Mouse (Mus musculus) left cerebral cortex, adult 11 months (tissue): ENCODE results near the gene Pcsk6.
"Not testable (repeated sequence)": the region's sequence is repeated elsewhere in the genome, so short reads cannot be mapped to it uniquely, and the experiment has no call there.

Experiments used
- DNase-seq: peaks from one replicate; pipeline ENCODE4 v3.0.0; 2022; ENCODE audit warnings: low spot score

Pcsk6 gene

GRCm38 (mm10) chr7:65861591-65862472 lies at the start of gene Pcsk6:
Gene Pcsk6, plus strand, starts transcription at chr7:65861734.
- DNase-seq, result no peak

- DNase-seq, result no peak
Measured at GRCm38 (mm10) chr7:65813611-65814212, 47.8 kb upstream of the Pcsk6 start.

- no peak for DNase-seq
Measured at GRCm38 (mm10) chr7:65817564-65817963, 44.0 kb upstream of the Pcsk6 start.

GRCm38 (mm10) chr7:65820391-65820790 lies 41.1 kb upstream of the Pcsk6 start:
- DNase-seq, result no peak

- DNase-seq, result not testable (repeated sequence)
Measured at GRCm38 (mm10) chr7:65821901-65822300, 39.6 kb upstream of the Pcsk6 start.

DNA sequence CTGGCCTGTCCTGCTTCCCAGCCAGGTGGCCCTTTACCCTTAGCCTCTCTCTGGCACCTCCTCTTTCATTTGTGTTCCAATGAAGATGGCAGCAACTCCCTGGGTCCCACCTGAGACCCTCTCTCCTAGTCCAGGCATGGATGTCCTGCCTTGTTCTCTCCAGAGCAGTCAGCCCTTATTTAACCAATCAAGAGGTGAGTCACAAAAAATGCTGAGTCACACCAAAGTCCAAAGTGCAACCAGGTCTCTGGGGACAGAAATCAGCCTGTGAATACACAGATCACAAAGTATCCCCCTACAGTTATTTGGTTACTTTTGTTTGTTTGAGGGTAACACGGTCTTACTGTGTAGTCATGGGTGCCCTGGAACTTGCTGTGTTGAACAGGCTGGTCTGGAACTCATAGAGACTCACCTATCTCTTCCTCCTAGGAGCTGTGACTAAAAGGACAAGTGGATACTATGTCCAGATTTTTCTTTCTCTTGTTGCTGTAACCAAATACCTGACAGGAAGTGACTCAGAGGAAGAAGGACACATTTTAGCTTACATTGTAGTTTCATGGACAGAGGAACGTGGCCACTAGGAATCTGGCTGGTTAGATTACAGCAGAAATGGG lies 38.9 kb upstream of the Pcsk6 start:
- no peak for DNase-seq

DNA sequence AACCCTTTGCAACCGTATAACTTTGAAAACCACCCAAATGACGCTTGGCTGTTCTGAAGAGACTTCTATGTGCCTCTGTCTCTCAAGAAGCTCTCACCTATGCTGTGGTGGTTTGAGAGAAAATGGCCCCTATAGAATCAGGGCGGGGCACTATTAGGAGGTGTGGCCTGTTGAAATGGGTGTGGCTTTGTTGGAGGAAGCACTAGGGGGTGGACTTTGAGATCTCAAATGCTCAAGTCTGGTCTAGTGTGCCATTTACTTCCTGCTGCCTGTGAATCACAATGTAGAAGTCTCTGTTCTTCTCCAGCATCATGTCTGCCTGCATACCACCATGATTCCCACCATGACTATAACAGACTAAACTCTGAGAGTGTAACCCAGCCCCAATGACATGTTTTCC lies 21.8 kb upstream of the Pcsk6 start:
- no peak for DNase-seq

DNA sequence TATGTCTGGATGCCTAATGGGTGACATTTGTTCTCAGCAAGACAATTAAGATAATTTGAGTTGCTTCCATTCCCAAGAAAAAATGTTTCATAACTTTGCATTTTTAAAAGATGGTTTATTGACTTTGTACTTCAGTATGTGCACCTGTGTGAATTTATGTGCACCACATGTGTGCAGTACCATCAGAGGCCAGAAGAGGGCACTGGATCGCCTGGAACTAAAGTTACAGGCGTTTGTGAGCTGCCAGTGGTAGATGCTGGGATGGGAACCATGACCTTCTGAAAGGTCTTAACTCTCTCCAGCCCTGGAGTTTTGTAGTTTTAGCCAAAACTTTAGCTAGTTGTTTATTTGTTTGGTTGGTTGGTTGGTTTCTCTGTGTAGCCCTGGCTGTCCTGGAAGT lies 18.3 kb upstream of the Pcsk6 start:
- no peak for DNase-seq

DNA sequence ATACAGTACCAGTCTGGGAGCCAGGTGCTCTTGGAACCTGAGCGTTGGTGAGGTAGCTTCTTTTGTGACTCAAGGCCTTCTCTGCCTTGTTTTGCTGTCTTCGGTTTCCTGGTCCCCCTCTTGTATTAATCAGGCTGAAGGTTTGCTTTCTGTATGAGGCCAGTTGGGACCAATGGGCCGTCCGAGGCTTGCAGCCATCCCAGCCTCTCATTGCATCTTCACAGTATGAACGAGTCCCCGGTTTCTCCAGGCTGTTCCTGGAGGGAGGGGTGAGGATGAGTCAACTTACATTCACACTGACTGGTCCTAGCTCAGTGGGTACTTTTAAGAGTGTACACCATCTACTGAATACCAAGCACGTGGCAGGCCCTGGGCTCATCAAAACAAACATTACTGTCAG lies 553 bp upstream of the Pcsk6 start:
- no peak for DNase-seq

GRCm38 (mm10) chr7:65862473-65863176 lies 1.1 kb downstream of the Pcsk6 start:
- DNase-seq, result no peak

- DNase-seq, result no peak
Measured at GRCm38 (mm10) chr7:65869173-65869572, 7.6 kb downstream of the Pcsk6 start.

DNA sequence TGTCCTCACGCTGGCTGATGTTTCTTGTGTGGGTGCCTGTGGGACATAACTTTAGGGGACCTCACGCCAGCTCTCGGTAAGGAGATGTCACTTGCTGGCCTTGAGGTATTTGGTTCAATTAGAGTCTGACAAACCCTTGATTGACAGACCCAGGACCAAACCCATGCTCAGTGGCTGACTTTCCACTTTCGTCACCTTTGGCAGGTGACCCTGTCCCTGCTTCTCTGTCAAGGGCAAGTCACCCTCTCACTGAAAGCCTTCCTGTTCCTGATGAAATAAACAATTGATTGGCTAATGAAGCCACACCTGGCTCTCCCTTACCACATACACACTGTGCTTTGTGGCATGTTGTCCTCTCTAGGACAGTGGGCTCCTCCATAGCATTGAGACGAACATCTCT lies 8.3 kb downstream of the Pcsk6 start:
- DNase-seq, result no peak

DNA sequence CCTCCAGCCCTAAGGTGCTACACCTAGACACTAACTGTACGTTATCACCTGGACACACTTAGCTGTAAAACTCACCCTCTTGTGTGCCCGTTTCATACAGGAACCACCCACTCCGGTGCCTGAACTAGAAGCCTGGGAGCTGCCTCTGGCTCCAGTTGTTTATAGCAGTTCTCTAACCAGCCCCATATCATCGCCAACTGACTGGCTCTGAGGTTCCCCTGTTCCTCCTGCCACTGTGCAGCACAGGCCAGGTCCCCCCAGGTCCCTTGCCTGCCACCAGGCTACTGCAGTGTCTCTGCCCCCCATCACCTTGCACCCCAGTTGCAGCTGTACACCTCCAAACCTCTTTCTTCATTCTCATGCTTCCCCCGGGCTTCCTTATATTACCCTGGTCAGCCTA lies 8.7 kb downstream of the Pcsk6 start:
- no peak for DNase-seq

DNA sequence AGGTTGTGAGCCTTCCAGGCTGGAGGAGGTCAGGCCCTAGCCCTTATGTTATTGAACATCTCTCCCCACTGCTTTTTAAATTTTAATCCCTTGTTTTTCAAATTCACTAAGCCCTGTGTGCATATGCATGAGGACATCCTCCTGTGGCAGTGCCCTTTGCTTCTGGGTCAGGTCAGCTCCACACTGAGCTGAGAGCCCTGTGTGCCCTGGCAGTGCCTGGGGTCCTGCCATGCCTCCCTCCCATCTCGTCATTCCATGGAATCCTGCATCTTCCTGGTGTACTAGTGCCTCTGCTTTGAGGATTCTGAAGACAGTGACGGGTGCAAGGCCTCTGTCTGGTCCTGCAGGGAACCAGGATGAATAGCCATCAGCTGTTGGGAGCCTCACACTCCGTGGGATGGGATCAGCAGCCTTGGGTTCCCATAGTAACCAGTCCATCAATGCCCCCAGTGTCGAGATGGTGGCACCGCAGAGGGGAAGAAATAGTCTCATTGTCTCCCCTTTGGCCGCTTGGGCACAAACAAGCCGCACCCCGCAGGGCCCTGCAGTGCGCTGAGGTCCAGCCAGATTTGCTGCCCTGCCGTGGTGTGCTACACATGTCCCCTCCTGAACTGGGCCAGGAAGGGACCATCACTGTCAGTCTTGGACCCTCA lies 9.5 kb downstream of the Pcsk6 start:
- DNase-seq, result peak; percentile 71

DNA sequence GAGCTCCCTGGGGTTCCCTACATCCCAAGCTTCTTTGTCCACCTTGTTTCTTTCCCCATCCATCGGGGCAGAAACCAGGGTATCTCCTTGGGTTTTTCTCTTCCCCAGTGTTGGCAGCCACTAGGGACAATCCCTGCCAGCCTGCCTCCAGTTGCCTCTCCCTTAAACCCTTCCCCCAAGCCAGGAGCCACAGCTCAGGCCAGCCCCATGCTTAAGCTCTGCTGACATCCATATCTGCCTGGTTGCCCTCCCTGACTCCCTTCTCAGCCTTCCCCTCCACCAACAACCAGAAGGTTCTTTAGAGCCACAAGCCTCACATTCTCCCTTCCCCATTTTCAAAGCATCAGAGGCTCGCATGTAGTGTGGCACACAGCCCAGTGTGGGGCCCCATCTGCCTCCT lies 10.3 kb downstream of the Pcsk6 start:
- no peak for DNase-seq

DNA sequence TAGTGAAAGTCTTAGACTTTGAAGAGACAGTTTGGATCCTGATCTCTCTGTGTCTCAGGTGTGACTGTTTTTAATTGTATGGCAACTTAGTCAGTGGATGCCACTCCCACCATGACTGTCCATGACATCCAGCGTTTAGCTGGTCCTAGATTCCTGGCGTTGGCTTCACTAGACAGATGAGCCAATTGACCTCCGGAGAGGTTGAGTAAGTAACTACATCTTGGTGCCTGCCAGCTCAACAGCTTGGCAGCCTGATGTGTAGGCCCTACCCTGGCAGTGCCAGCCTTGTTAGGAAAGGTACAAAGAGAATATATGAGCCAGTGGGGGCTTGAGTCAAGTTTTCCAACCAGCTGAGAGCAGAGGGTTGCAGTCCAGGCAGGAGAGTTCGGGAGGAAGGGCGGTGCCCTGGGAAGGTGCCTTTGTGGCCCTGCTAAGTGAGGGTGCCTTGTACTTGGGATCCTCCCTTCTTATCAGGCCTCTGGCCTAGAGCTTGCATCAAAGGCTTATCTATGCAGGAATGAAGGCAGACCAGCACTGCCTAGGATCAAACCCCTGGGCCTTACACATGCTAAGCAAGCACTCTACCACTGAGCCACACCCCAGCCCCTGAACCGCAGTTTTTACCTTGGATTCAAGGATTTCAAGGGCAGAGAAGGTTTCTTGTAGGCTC lies 11.8 kb downstream of the Pcsk6 start:
- DNase-seq, result no peak

- no peak for DNase-seq
Measured at GRCm38 (mm10) chr7:65873902-65874301, 12.4 kb downstream of the Pcsk6 start.

DNA sequence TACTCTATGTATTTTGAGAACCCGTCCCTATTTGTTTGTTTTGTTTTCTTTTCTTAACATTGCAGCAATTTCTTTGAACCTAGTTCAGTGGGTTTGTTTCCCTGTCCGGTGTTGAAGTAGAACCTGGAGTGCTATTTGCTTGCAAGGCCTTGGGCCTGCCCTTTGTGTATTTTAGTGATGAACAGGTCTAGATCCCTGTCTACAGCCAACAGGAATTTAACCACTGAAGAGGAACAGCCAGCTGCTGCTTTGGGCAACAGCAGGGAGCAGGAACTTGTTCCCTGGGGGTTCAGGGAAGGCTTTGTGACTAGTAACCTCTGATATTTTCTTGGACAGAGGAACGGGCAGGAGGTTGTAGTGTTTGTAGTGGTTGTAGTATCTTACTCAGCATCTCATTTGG lies 15.1 kb downstream of the Pcsk6 start:
- no peak for DNase-seq

DNA sequence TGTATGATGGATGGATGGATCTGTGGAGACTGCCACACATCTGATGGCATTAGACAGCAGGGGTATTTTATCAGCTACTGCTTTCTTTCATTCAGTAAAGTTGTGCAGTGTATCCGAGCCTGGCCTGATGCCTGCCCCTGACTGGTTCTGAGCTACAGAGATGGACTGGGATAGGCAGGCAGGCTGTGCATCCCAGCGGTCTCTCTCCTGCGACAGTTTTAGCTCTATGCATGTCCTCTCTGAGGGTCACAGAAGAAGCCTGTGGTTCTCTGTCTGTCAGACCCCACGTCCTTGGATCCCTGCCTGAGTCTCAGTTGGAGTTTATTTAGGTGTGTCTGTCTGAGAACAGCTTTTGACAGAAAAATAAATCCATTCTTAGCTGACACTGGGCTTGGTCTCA lies 16.7 kb downstream of the Pcsk6 start:
- DNase-seq, result no peak

- no peak for DNase-seq
Measured at GRCm38 (mm10) chr7:65879330-65879729, 17.8 kb downstream of the Pcsk6 start.

- DNase-seq, result no peak
Measured at GRCm38 (mm10) chr7:65880666-65881289, 19.2 kb downstream of the Pcsk6 start.
